Mouse (Mus musculus): ENCODE measurements at regions not wholly inside any gene's neighbourhood (a gene's known extent, or its start where the extent isn't known, plus 50 kb on each side); places are given as distances from the start of the nearest gene placed in this dataset.

- TF ChIP-seq CTCF (IDR thresholded peaks at IDR 0.05; ENCODE audit: low read depth, low read length) = no peak
- no peak for TF ChIP-seq EP300 (IDR thresholded peaks at IDR 0.05; ENCODE audit: insufficient read depth, low read depth, low read length)
These were observed 93.9 kb upstream of the Vldlr start for GRCm38 (mm10) chr19:27122348-27122747.
